Mouse (Mus musculus) forebrain, embryonic 10.5 days (tissue): ENCODE measurements around the gene Prex1. TPM values are rescaled to one million over a fixed set of nuclear protein-coding genes. Genes with fewer than 3 reads are reported as not detected.
"Not testable (repeated sequence)": the region's sequence is repeated elsewhere in the genome, so short reads cannot be mapped to it uniquely, and the experiment has no call there.

Experiments used
- DNase-seq: peaks from one replicate; pipeline ENCODE4 v3.0.0-alpha.2; 2017; ENCODE audit warnings: low spot score; ENCODE audit errors: extremely low spot score
- H3K27ac ChIP-seq: fragments of 300-500 bp; sonication (generic); 2 replicates; pipeline ENCODE4 v1.5.1; 2016; ENCODE audit warnings: mild to moderate bottlenecking
- H3K27me3 ChIP-seq: fragments of 300-500 bp; sonication (generic); 2 replicates; pipeline ENCODE4 v1.6.1; 2016; ENCODE audit warnings: mild to moderate bottlenecking; ENCODE audit not compliant: poor library complexity, severe bottlenecking
- H3K36me3 ChIP-seq: fragments of 300-500 bp; sonication (generic); replicated peaks from 2 replicates; pipeline ENCODE4 v1.6.1; 2016; ENCODE audit warnings: mild to moderate bottlenecking, moderate library complexity
- H3K4me1 ChIP-seq: fragments of 300-500 bp; sonication (generic); 2 replicates; pipeline ENCODE4 v1.6.1; 2016
- H3K4me3 ChIP-seq: fragments of 300-500 bp; sonication (generic); 2 replicates; pipeline ENCODE4 v1.5.1; 2016; ENCODE audit warnings: mild to moderate bottlenecking, moderate library complexity
- H3K9me3 ChIP-seq: fragments of 300-500 bp; sonication (generic); 2 replicates; pipeline ENCODE4 v1.6.1; 2016; ENCODE audit warnings: mild to moderate bottlenecking, moderate library complexity
- WGBS: fragments of 180-500 bp; shearing (Covaris S2); methylation state at CpG from one replicate; pipeline ENCODE4 v1.1.7; 2016; 5-methylcytosine and 5-hydroxymethylcytosine counted together
- polyA plus RNA-seq: library from polyadenylated mRNA; unstranded; fragments of >200 nt; fragmentation: Nextera tagmentation; extraction: Ambion mirVana; gene quantifications from 2 replicates; pipeline ENCODE4 v1.2.1, GENCODE M21; 2016

Gene Prex1
- 24.3 and 25.5 TPM in 2 replicates for polyA plus RNA-seq

DNA sequence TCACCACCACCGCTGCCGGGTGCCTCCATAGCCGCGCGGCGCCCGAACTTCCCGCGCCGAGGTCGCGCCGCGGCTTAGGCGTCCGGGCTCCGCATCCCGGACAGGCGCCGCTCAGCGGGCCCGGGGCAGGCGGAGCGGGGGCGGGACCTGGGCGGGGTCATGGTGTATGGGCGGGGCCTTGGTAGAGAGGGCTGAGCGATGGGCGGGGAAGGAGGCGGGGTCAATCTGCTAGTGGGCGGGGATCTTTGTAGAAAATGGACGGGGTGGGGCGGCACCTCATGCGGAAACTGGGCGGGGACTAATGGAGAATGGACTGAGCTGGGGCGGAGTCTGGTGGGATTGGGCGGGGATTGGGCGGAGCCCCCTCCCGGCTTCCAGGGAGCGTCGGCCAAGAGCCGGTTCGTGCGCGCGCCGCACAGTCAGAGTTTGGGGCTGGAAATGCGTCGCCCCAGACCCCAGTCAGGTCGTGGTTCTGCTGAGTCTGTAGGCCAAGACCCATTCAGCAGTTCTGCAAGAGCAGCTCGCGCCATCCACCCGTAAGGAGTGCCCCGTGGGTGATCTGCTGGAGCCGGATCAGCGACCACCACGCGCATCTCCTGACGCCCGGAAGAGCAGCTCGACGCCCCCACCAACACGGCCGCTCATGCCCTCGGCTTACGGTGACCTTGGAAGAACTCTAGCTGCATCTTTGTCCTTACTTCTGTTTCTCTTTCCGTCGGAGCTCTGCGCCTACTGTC is at the start of gene Prex1:
TSS of gene Prex1 (minus strand) at position 143 of the 737 bp plus-strand sequence.
- DNase-seq = peak; percentile 100
- under 1% methylated on average over 69 of the region's 69 CpGs for WGBS
- H3K4me1 ChIP-seq = peaks cover 60% of the 10 kb centered on the region
- H3K27me3 ChIP-seq = peaks cover 14% of the 10 kb centered on the region
- H3K9me3 ChIP-seq = no peaks in the 10 kb centered on the region
- peaks cover 4% of the 10 kb centered on the region; the same call in 1 of the 2 replicates for H3K36me3 ChIP-seq
- peak within 1 kb of the TSS; percentile 90 for H3K27ac ChIP-seq
- H3K4me3 ChIP-seq = peak within 1 kb of the TSS; percentile 79

DNA sequence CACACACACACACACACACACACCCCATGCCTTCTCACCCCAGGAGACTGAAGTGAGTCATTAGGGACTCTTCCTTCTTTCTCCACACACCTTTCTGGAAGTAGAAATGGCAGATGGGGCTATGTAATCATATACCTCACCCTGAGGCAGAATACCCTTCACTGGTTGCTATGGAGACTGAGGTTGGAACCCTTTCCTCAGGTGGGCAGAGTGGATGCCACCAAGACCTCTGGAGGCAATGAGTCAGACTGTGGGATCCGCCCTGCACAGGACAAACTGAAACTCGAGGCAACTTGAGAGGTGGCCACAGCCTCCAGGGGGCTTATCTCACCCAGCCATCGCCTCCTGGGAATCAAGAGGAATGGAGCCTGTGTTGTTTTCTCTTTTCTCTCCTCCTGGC is 44.3 kb upstream of the Prex1 start:
- DNase-seq = no peak
- WGBS = 49% methylated on average over 3 of the region's 3 CpGs
- Histone ChIP-seq H3K36me3 (no peaks in the 10 kb centered on the region), H3K27me3 (no peaks in the 10 kb centered on the region), H3K9me3 (no peaks in the 10 kb centered on the region), H3K27ac (no peak overlapping the region), H3K4me3 (no peak overlapping the region), H3K4me1 (peaks cover 11% of the 10 kb centered on the region; the same call in 1 of the 2 replicates)

DNA sequence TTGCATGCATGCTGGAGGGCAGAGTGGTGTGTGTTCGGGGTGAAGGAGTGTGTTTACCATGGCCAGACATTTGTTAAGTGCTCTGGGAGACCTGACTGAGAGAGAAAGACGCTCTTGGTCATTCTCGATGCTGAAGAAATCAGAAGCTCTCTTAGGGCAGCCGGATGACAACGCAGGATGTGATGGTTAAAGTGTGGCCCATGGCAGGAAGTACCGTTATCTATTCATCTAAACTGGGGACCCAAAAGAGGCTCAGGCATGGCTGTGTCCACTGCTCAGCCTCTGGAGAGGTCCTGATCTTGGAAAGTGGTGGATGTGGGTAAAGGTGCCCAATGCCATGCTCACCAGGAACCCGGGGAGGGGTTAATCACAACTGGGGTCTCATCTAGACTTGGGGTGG is 41.1 kb upstream of the Prex1 start:
- no peaks in the 10 kb centered on the region for H3K27me3 ChIP-seq
- H3K4me3 ChIP-seq = no peak overlapping the region
- 92% methylated on average over 7 of the region's 7 CpGs for WGBS
- peaks cover 11% of the 10 kb centered on the region; the same call in 1 of the 2 replicates for H3K4me1 ChIP-seq
- DNase-seq = no peak
- no peaks in the 10 kb centered on the region for H3K36me3 ChIP-seq
- H3K9me3 ChIP-seq = no peaks in the 10 kb centered on the region
- H3K27ac ChIP-seq = no peak overlapping the region

DNA sequence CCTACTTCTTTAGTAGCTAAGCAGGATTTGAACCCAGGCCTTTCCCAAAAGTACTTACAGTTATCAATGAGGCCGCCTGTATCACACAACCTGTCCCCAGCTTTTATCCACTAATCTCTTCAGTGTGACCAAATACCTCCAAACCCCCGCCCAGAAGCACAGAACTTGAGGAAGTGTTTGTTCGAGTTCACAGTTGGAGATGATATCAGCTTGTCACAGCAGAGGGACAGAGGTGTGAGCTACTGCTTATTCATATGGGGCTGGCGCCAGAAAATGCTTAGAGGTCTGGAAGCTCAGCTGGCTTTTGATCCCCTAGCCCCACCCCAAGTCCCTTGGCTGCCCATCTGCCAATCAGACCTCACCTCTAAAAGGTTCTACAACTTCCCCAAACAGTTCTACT is 40.6 kb upstream of the Prex1 start:
- DNase-seq = no peak
- H3K4me3 ChIP-seq = no peak overlapping the region
- 83% methylated on average over 4 of the region's 4 CpGs for WGBS
- H3K9me3 ChIP-seq = no peaks in the 10 kb centered on the region
- no peaks in the 10 kb centered on the region for H3K36me3 ChIP-seq
- peaks cover 11% of the 10 kb centered on the region; the same call in 1 of the 2 replicates for H3K4me1 ChIP-seq
- no peak overlapping the region for H3K27ac ChIP-seq
- H3K27me3 ChIP-seq = no peaks in the 10 kb centered on the region

GRCm38 (mm10) chr2:166750620-166751191 is 37.1 kb upstream of the Prex1 start:
- H3K4me1 ChIP-seq = peaks cover 7% of the 10 kb centered on the region
- no peaks in the 10 kb centered on the region for H3K9me3 ChIP-seq
- DNase-seq = no peak
- no peaks in the 10 kb centered on the region for H3K36me3 ChIP-seq
- no peaks in the 10 kb centered on the region for H3K27me3 ChIP-seq
- 91% methylated on average over 6 of the region's 6 CpGs for WGBS
- no peak overlapping the region for H3K27ac ChIP-seq
- no peak overlapping the region for H3K4me3 ChIP-seq

DNA sequence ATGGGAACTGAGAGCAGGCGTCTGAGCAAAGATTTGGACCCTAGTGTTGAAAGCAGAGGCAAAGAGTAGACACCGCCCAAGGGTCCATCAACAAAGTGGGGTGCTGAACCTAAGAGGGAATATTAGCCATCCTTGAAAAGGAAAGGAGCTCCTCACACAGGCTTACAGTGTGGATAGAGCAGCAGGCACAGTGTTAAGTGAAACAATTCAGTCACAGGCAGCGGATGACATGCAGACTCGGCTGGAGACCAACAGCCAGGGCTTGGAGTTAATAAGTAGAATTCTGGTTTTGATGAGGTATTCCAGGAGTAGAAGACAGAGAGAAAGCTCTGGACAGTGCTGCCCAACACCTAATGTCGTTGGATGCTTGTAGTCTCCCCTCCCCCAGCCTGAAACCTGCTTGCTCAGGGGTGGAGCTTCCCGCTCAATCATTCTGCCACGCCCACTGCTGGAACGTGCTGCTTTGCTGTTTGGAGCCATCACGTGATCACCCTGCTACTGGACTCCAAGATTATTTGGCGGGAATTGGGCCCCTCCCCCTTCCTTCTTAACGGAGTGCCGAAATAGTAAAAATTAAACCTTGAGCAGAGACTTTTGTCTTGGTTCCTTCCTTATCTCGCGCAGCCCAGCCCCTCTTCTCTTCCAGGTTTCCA is 32.8 kb upstream of the Prex1 start:
- 0 out of 2 replicates have a peak overlapping the region, but pooled peaks have one; percentile 53 for H3K27ac ChIP-seq

GRCm38 (mm10) chr2:166745849-166746248 is 32.2 kb upstream of the Prex1 start:
- H3K36me3 ChIP-seq = no peaks in the 10 kb centered on the region
- H3K4me1 ChIP-seq = peaks cover 23% of the 10 kb centered on the region
- H3K27me3 ChIP-seq = no peaks in the 10 kb centered on the region
- no peaks in the 10 kb centered on the region for H3K9me3 ChIP-seq
- no peak for DNase-seq
- 87% methylated on average over 9 of the region's 9 CpGs for WGBS
- no peak overlapping the region for H3K27ac ChIP-seq
- no peak overlapping the region for H3K4me3 ChIP-seq

More for the DNA sequence above, 32.8 kb upstream of the Prex1 start:
- not testable (repeated sequence) for H3K27me3 ChIP-seq, DNase-seq, H3K9me3 ChIP-seq, H3K4me3 ChIP-seq, H3K36me3 ChIP-seq
- 57% methylated on average over 14 of the region's 14 CpGs for WGBS
- peaks cover 18% of the 10 kb centered on the region for H3K4me1 ChIP-seq

GRCm38 (mm10) chr2:166744433-166744832 is 30.8 kb upstream of the Prex1 start:
- H3K36me3 ChIP-seq = no peaks in the 10 kb centered on the region
- no peaks in the 10 kb centered on the region for H3K9me3 ChIP-seq
- no peak overlapping the region for H3K4me3 ChIP-seq
- no peak overlapping the region for H3K27ac ChIP-seq
- 85% methylated on average over 7 of the region's 7 CpGs for WGBS
- H3K27me3 ChIP-seq = no peaks in the 10 kb centered on the region
- no peak for DNase-seq
- H3K4me1 ChIP-seq = peaks cover 34% of the 10 kb centered on the region

GRCm38 (mm10) chr2:166743504-166743903 is 29.9 kb upstream of the Prex1 start:
- H3K36me3 ChIP-seq = no peaks in the 10 kb centered on the region
- 0 out of 2 replicates have a peak overlapping the region, but pooled peaks have one; percentile 40 for H3K27ac ChIP-seq
- DNase-seq = no peak
- H3K27me3 ChIP-seq = no peaks in the 10 kb centered on the region
- no peak overlapping the region for H3K4me3 ChIP-seq
- WGBS = 50% methylated on average over 4 of the region's 4 CpGs
- H3K9me3 ChIP-seq = no peaks in the 10 kb centered on the region
- H3K4me1 ChIP-seq = peaks cover 34% of the 10 kb centered on the region

DNA sequence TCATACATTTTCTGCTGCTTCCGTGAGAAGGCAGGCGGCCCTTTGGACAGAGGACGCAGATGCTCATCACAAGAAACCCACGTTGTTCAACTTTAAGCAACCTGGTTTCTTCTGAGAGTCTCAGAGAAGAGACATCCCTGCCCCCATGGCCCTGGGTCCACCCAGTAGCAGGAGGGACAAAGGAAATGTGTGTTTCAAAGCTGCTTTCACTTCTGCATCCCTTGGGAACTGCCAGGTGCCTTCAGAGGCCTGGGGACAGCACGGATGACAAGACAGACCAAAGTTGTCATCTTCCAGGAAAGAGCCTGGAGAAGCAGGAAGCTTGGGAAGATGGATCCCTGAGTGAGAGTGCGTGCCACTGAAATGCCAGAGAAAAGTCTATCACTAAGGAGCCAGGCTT is 27.8 kb upstream of the Prex1 start:
- H3K27ac ChIP-seq = no peak overlapping the region
- H3K9me3 ChIP-seq = no peaks in the 10 kb centered on the region
- DNase-seq = no peak
- H3K4me3 ChIP-seq = no peak overlapping the region
- H3K36me3 ChIP-seq = no peaks in the 10 kb centered on the region
- peaks cover 32% of the 10 kb centered on the region for H3K4me1 ChIP-seq
- H3K27me3 ChIP-seq = no peaks in the 10 kb centered on the region
- WGBS = 88% methylated on average over 6 of the region's 6 CpGs

DNA sequence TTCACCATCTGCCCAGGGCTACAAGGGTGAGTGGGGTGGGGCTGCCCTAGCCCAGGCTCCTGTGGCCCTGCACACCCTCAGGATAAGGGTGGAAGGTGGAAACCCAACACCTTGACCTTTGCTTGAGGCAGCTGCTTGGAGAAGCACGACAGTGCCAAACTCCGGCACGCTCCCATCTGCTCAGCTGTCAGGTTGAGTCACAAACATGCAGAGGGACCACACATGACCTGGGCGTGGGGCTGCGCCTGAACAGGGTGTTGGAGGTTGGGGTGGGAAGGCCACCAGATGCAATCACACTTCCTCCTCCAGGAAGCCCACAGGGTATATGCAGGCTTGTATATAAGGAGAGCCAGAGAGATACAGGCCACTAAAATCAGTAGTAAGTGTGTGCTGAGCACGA is 26.8 kb upstream of the Prex1 start:
- Histone ChIP-seq H3K9me3 (no peaks in the 10 kb centered on the region), H3K36me3 (no peaks in the 10 kb centered on the region), H3K4me3 (no peak overlapping the region), H3K4me1 (peaks cover 32% of the 10 kb centered on the region), H3K27me3 (no peaks in the 10 kb centered on the region), H3K27ac (no peak overlapping the region)
- DNase-seq = no peak
- 85% methylated on average over 6 of the region's 6 CpGs for WGBS

GRCm38 (mm10) chr2:166737307-166737706 is 23.7 kb upstream of the Prex1 start:
- peaks cover 29% of the 10 kb centered on the region for H3K4me1 ChIP-seq
- DNase-seq = no peak
- H3K27me3 ChIP-seq = no peaks in the 10 kb centered on the region
- WGBS = 82% methylated on average over 7 of the region's 7 CpGs
- H3K4me3 ChIP-seq = no peak overlapping the region
- no peak overlapping the region for H3K27ac ChIP-seq
- no peaks in the 10 kb centered on the region for H3K36me3 ChIP-seq
- H3K9me3 ChIP-seq = no peaks in the 10 kb centered on the region

DNA sequence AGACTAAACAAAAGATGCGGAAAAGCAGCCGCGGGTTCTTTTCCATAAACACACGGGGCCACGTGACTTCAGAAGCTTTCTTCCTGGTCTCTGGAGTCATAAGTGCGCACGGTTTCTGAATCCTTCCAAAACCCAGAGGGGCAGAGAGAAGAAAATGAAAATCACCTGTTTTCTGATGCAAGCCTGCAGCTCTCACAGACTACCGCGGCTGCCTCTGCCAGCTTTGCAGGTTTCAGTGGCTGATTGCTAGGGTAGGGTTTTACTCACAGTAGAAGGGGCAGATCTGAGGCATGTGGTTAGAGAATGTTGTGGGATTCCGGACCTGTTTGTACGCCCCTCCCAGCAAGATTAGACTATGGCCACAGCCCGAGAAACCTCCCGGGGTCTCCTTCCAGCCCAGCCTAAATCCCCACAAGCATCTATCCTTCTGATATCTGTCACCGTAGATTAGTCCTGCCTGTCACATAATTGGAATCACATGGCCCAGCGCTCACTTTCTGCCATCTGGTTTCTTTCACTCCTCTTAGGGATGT is 21.9 kb upstream of the Prex1 start:
- no peak overlapping the region for H3K4me3 ChIP-seq
- no peaks in the 10 kb centered on the region for H3K27me3 ChIP-seq
- H3K27ac ChIP-seq = peak overlapping the region; percentile 71
- WGBS = 46% methylated on average over 15 of the region's 15 CpGs
- H3K9me3 ChIP-seq = no peaks in the 10 kb centered on the region
- H3K36me3 ChIP-seq = no peaks in the 10 kb centered on the region
- DNase-seq = peak; percentile 38
- peaks cover 22% of the 10 kb centered on the region for H3K4me1 ChIP-seq
